28 mouse cellular contexts compared by ENCODE assay signal in the genomic region with DNA sequence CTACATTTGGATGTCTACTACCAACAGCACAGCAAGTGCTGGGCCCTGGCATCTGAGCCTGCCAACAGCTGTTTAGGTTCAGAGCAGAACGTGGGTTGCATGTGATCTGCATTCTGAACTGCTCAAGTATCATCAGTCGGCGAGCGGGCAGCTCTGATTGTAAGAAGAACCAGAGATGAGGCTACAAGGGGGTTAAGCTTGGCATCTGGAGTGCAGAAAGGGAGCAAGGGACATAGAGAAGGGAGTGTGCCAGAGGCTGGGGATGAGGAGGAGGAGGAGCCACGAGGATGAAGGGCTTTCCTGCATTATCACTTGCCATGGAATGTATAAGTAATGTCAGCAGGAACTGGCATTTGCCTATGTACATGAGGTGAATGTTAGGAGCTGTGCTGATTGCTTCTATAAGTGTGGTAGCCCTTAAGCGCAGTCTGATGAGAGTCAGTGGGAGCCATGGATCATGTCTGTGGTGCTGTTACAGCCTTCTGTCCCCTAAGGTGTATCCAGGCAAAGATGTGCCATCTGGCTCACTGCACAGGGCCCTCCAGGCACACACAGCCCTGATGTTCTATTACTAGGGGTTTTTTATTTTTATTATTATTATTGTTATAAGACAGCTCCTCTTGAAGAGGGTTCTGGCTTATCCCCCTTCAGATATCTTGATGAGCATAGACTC.
DNase-seq lines count a peak whose midpoint lies in the region; ATAC-seq and TF ChIP-seq lines count a peak whose summit lies in the region.
"Had no signal": no experiment of that assay in that cellular context is flagged by ENCODE, and none has a peak within 500 bp of the region (broad histone marks: within the 10 kb centered on the region; RNA-seq: fewer than 3 reads in every experiment).

No protein-coding gene starts in this region.

- H3K4me2 ChIP-seq in midbrain, postnatal 0 days (ENCODE audit: low read depth, low read length, poor library complexity, severe bottlenecking) = no peak overlapping the region
- no peak overlapping the region for H3K4me2 ChIP-seq in midbrain, embryonic 16.5 days (ENCODE audit: low read length)
- H3K4me2 ChIP-seq: forebrain, embryonic 13.5 days; heart, embryonic 12.5 days; limb, embryonic 12.5 days; liver, embryonic 11.5 days; lung, embryonic 15.5 days; midbrain, embryonic 15.5 days had no signal

- peak; percentile 56 for DNase-seq in cerebellum, adult 11-12 months
- no peak for DNase-seq in cerebellum, adult 11 months
- peak; percentile 28 for DNase-seq in heart, embryonic 10.5 days (ENCODE audit: low spot score)
- DNase-seq in heart, postnatal 4 days = no peak
- peak; percentile 45 for DNase-seq in midbrain, postnatal 0 days (ENCODE audit: low spot score)
- no peak for DNase-seq in embryonic facial prominence, embryonic 10.5 days (ENCODE audit: low spot score)
- no peak for DNase-seq in gastrocnemius, postnatal 36 days
- DNase-seq: adrenal gland, adult 2 months; adrenal gland, postnatal 36 days; gastrocnemius, postnatal 10 days; kidney, adult 8-10 months; kidney, postnatal 4 days; right cerebral cortex, adult 18-20 months; right cerebral cortex, postnatal 4 days; thymus, adult 2 months; thymus, postnatal 36 days had no signal

- no peak for TF ChIP-seq CTCF in midbrain, postnatal 0 days (IDR thresholded peaks at IDR 0.05)

- intact Hi-C loops in gastrocnemius, postnatal 36 days (cut with DNase I) = no loop called here

- H3K9me3 ChIP-seq in heart, embryonic 10.5 days = no peaks in the 10 kb centered on the region
- no peaks in the 10 kb centered on the region for H3K9me3 ChIP-seq in midbrain, postnatal 0 days (ENCODE audit: low read length)
- H3K9me3 ChIP-seq in midbrain, embryonic 16.5 days (replicated peaks; ENCODE audit: control insufficient read depth, low read length, poor library complexity, severe bottlenecking) = no peaks in the 10 kb centered on the region
- H3K9me3 ChIP-seq in embryonic facial prominence, embryonic 10.5 days = no peaks in the 10 kb centered on the region
- H3K9me3 ChIP-seq: forebrain, embryonic 13.5 days; heart, embryonic 12.5 days; limb, embryonic 12.5 days; lung, embryonic 15.5 days; midbrain, embryonic 10.5 days; midbrain, embryonic 15.5 days had no signal

- 74% methylated on average over 6 of the region's 6 CpGs for WGBS in heart, embryonic 10.5 days
- WGBS in midbrain, postnatal 0 days = 76% methylated on average over 6 of the region's 6 CpGs
- 75% methylated on average over 6 of the region's 6 CpGs for WGBS in midbrain, embryonic 16.5 days
- 83% methylated on average over 6 of the region's 6 CpGs for WGBS in embryonic facial prominence, embryonic 10.5 days

- H3K4me1 ChIP-seq in heart, embryonic 10.5 days = no peaks in the 10 kb centered on the region
- H3K4me1 ChIP-seq in midbrain, postnatal 0 days (ENCODE audit: insufficient read depth, low read length) = peaks cover 4% of the 10 kb centered on the region
- peaks cover 6% of the 10 kb centered on the region for H3K4me1 ChIP-seq in midbrain, embryonic 16.5 days (ENCODE audit: control insufficient read depth, insufficient read depth, low read length)
- peaks cover 8% of the 10 kb centered on the region for H3K4me1 ChIP-seq in embryonic facial prominence, embryonic 10.5 days
- H3K4me1 ChIP-seq: heart, embryonic 12.5 days; limb, embryonic 12.5 days; lung, embryonic 15.5 days had no signal

- no peak overlapping the region for H3K9ac ChIP-seq in midbrain, postnatal 0 days (replicated peaks; ENCODE audit: low read length, poor library complexity, severe bottlenecking)
- no peak overlapping the region for H3K9ac ChIP-seq in midbrain, embryonic 16.5 days (ENCODE audit: low read depth, low read length)
- H3K9ac ChIP-seq: forebrain, embryonic 13.5 days; heart, embryonic 12.5 days; limb, embryonic 12.5 days; lung, embryonic 15.5 days; midbrain, embryonic 15.5 days had no signal

- H3K27ac ChIP-seq in heart, embryonic 10.5 days = no peak overlapping the region
- H3K27ac ChIP-seq in midbrain, postnatal 0 days (ENCODE audit: low read depth, low read length) = no peak overlapping the region
- H3K27ac ChIP-seq in midbrain, embryonic 16.5 days (ENCODE audit: low read length) = no peak overlapping the region
- H3K27ac ChIP-seq in embryonic facial prominence, embryonic 10.5 days (replicated peaks) = no peak overlapping the region
- H3K27ac ChIP-seq: forebrain, embryonic 13.5 days; kidney, postnatal 0 days; limb, embryonic 12.5 days; lung, embryonic 15.5 days; midbrain, embryonic 10.5 days; midbrain, embryonic 15.5 days had no signal

- no peaks in the 10 kb centered on the region for H3K36me3 ChIP-seq in heart, embryonic 10.5 days
- H3K36me3 ChIP-seq in midbrain, postnatal 0 days (ENCODE audit: insufficient read depth, low read length) = no peaks in the 10 kb centered on the region
- no peaks in the 10 kb centered on the region for H3K36me3 ChIP-seq in midbrain, embryonic 16.5 days (ENCODE audit: control insufficient read depth, insufficient read depth, low read length)
- no peaks in the 10 kb centered on the region for H3K36me3 ChIP-seq in embryonic facial prominence, embryonic 10.5 days (replicated peaks)
- H3K36me3 ChIP-seq: heart, embryonic 12.5 days; limb, embryonic 12.5 days; lung, embryonic 15.5 days; midbrain, embryonic 10.5 days; midbrain, embryonic 15.5 days had no signal

- no peaks in the 10 kb centered on the region for H3K27me3 ChIP-seq in heart, embryonic 10.5 days (ENCODE audit: insufficient read depth, poor library complexity, severe bottlenecking)
- H3K27me3 ChIP-seq in midbrain, postnatal 0 days (ENCODE audit: insufficient read depth, low read length) = no peaks in the 10 kb centered on the region
- no peaks in the 10 kb centered on the region for H3K27me3 ChIP-seq in midbrain, embryonic 16.5 days (ENCODE audit: control insufficient read depth, insufficient read depth, low read depth, low read length)
- H3K27me3 ChIP-seq in embryonic facial prominence, embryonic 10.5 days (replicated peaks; ENCODE audit: low read depth, poor library complexity, severe bottlenecking) = no peaks in the 10 kb centered on the region
- H3K27me3 ChIP-seq: CH12.LX; forebrain, embryonic 13.5 days; heart, embryonic 12.5 days; limb, embryonic 12.5 days; lung, embryonic 15.5 days; midbrain, embryonic 15.5 days had no signal

- ATAC-seq in midbrain, postnatal 0 days (ENCODE audit: low FRiP score) = no peak
- ATAC-seq in midbrain, embryonic 16.5 days = no peak
- ATAC-seq: activated CD4-positive, CD25-positive, alpha-beta regulatory T cell, adult 4 months; forebrain, embryonic 13.5 days; intestine, embryonic 16.5 days; midbrain, embryonic 15.5 days had no signal

- H3K4me3 ChIP-seq in heart, embryonic 10.5 days = no peak overlapping the region
- H3K4me3 ChIP-seq in midbrain, postnatal 0 days (ENCODE audit: low read depth, low read length) = no peak overlapping the region
- H3K4me3 ChIP-seq in midbrain, embryonic 16.5 days (ENCODE audit: low read depth, low read length) = no peak overlapping the region
- H3K4me3 ChIP-seq in embryonic facial prominence, embryonic 10.5 days = no peak overlapping the region
- H3K4me3 ChIP-seq: forebrain, embryonic 13.5 days; heart, embryonic 12.5 days; limb, embryonic 12.5 days; lung, embryonic 15.5 days; midbrain, embryonic 10.5 days; midbrain, embryonic 15.5 days had no signal

Comparison
In these comparisons a context has a peak if more than half of its experiments do, and no peak if none do; other contexts are left out.
1. DNase-seq: peak in cerebellum, adult 11-12 months (single experiment), heart, embryonic 10.5 days (single experiment) and midbrain, postnatal 0 days (single experiment); none in cerebellum, adult 11 months (single experiment), heart, postnatal 4 days (single experiment), embryonic facial prominence, embryonic 10.5 days (single experiment) and gastrocnemius, postnatal 36 days (0 of 2).